Mouse (Mus musculus) forebrain, embryonic 13.5 days (tissue): ENCODE measurements at regions not wholly inside any gene's neighbourhood (a gene's known extent, or its start where the extent isn't known, plus 50 kb on each side); places are given as distances from the start of the nearest gene placed in this dataset.

Source experiments
- ATAC-seq: fragments of 200-750 bp; cut with Nextera tagmentation; 2 replicates; pipeline ENCODE4 v1.8.0; 2017
- H3K27ac ChIP-seq: fragments of 300-500 bp; sonication (generic); 2 replicates; pipeline ENCODE4 v1.5.1; 2015; ENCODE audit warnings: inconsistent platforms, mild to moderate bottlenecking, moderate library complexity
- H3K27me3 ChIP-seq: fragments of 300-500 bp; sonication (generic); 2 replicates; pipeline ENCODE4 v1.6.1; 2015; ENCODE audit warnings: mild to moderate bottlenecking, inconsistent platforms
- H3K36me3 ChIP-seq: fragments of 300-500 bp; sonication (generic); 2 replicates; pipeline ENCODE4 v1.6.1; 2015; ENCODE audit warnings: mild to moderate bottlenecking, inconsistent platforms; ENCODE audit not compliant: poor library complexity, severe bottlenecking
- H3K4me1 ChIP-seq: fragments of 300-500 bp; sonication (generic); 2 replicates; pipeline ENCODE4 v1.6.1; 2015; ENCODE audit warnings: inconsistent platforms
- H3K4me2 ChIP-seq: fragments of 300-500 bp; sonication (generic); 2 replicates; pipeline ENCODE4 v1.6.1; 2015; ENCODE audit warnings: inconsistent platforms, mild to moderate bottlenecking, moderate library complexity
- H3K4me3 ChIP-seq: fragments of 300-500 bp; sonication (generic); 2 replicates; pipeline ENCODE4 v1.5.1; 2015; ENCODE audit warnings: mild to moderate bottlenecking, inconsistent platforms
- H3K9ac ChIP-seq: fragments of 300-500 bp; sonication (generic); 2 replicates; pipeline ENCODE4 v1.6.1; 2015; ENCODE audit warnings: mild to moderate bottlenecking, inconsistent platforms
- H3K9me3 ChIP-seq: fragments of 300-500 bp; sonication (generic); replicated peaks from 2 replicates; pipeline ENCODE4 v1.6.1; 2016; ENCODE audit warnings: inconsistent platforms
- WGBS: fragments of 180-500 bp; shearing (Covaris S2); methylation state at CpG from one replicate; pipeline ENCODE4 v1.1.7; 2015; 5-methylcytosine and 5-hydroxymethylcytosine counted together

DNA sequence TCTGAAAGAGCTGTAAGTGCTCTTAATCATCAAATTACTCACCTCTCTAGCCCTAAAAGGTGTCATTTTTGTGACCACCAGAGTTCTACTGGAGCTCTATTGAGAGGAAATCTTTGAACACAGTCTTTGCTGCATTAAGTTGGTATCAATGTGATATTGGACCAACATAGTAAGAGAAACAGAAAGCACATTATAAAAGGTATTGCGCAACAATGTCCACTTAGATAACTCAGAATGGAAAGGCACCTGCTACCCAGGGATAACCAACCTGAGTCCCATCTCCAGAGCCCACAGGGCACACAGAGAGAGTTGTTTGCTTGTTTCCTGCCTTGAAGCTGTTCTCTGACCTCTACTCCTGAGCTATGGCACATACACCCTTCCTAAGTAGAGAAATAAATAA, 106.4 kb upstream of the Med13l start:
- no peak overlapping the region for H3K4me3 ChIP-seq
- H3K4me2 ChIP-seq: no peak overlapping the region
- H3K27ac ChIP-seq: no peak overlapping the region
- no peak for ATAC-seq
- no peaks in the 10 kb centered on the region for H3K9me3 ChIP-seq
- no peak overlapping the region for H3K9ac ChIP-seq
- 95% methylated on average over 1 of the region's 1 CpGs for WGBS
- no peaks in the 10 kb centered on the region for H3K36me3 ChIP-seq
- H3K4me1 ChIP-seq: peaks cover 6% of the 10 kb centered on the region
- no peaks in the 10 kb centered on the region for H3K27me3 ChIP-seq

DNA sequence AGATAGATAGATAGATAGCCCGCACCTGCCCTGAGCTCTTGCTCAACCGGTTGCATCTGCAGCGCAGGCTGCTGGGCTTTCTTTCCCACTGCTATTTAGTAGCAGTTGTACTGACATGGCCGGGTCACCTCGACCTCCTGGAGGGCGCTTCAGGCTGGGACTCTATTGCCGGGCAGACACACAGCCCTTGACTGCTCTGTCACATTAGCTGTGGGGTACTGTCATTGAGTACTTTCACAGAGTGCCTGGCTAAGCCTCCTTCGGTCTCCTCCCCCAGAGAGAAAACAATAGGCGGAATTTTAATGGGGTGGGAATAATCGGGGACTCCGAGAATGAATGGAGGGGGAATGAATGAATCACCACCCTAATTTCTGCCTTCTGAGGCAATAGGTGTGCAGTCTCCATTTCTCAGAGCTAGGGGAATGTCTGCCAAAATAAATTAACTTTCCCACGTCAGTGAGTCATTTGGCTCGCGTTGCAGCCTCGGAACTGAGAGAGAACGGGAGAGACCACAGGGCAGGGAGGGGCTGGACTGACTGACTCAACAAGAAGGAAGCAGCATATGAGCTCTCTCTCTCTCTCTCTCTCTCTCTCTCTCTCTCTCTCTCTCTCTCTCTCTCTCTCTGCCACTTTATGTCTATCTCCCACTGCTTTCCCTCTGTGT, 101.6 kb upstream of the Med13l start:
- Histone ChIP-seq H3K9me3 (no peaks in the 10 kb centered on the region), H3K27ac (no peak overlapping the region), H3K4me1 (peaks cover 14% of the 10 kb centered on the region), H3K36me3 (no peaks in the 10 kb centered on the region), H3K4me2 (peak overlapping the region; percentile 57), H3K4me3 (peak overlapping the region; percentile 13; the same call in 1 of the 2 replicates), H3K9ac (no peak overlapping the region), H3K27me3 (0 out of 2 replicates have a peak, but pooled peaks cover 16% of the 10 kb centered on the region)
- 2% methylated on average over 16 of the region's 16 CpGs for WGBS
- peak; percentile 55; the same call in 1 of the 2 replicates for ATAC-seq

DNA sequence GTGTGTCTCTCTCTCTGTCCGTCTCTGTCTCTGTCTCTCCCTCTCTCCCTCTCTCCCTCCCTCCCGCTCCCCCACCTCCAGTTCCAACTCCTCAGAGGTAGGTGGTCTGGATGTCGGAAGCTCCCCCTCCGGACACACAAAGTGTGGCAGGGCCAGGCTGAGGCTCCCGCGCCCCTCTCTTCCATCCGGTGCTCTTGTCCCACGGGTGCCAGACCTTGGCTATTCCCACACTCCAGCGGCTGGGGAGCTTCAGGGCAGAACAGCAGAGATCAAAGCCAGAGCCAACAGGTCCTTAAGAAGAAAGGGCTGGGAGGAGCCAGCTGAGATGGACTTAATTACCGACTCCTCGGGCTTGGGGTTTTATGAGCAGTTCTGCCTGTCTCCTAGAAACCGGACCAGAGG, 101.1 kb upstream of the Med13l start:
- peaks cover 20% of the 10 kb centered on the region; the same call in 1 of the 2 replicates for H3K27me3 ChIP-seq
- no peaks in the 10 kb centered on the region for H3K9me3 ChIP-seq
- H3K4me2 ChIP-seq: peak overlapping the region; percentile 57
- peaks cover 14% of the 10 kb centered on the region for H3K4me1 ChIP-seq
- no peaks in the 10 kb centered on the region for H3K36me3 ChIP-seq
- no peak overlapping the region for H3K9ac ChIP-seq
- H3K27ac ChIP-seq: no peak overlapping the region
- WGBS: 0% methylated on average over 12 of the region's 12 CpGs
- 0 out of 2 replicates have a peak overlapping the region, but pooled peaks have one; percentile 13 for H3K4me3 ChIP-seq
- ATAC-seq: no peak

DNA sequence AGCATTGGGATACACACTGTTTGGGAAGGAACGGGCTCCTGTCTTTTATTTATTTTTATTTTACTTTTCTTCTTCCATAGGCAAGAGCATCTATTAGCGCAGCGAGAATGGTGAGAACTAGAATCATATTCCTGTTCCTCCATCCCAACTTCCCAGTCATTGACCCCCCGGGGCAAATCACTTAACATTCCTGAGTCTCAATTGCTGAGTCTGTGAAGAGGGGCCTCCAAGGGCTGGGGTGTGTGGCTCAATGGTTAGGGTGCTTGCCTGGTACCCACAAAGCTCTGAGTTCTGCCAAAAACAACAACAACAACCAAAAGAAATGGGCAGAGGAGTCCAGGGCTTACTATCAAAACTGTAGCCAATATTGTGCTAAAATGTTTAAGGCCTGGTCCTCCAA, 98.5 kb upstream of the Med13l start:
- no peak for ATAC-seq
- Histone ChIP-seq H3K36me3 (no peaks in the 10 kb centered on the region), H3K27me3 (peaks cover 24% of the 10 kb centered on the region; the same call in 1 of the 2 replicates), H3K27ac (no peak overlapping the region), H3K9ac (no peak overlapping the region), H3K9me3 (no peaks in the 10 kb centered on the region), H3K4me2 (no peak overlapping the region), H3K4me3 (no peak overlapping the region), H3K4me1 (peaks cover 31% of the 10 kb centered on the region)
- WGBS: 70% methylated on average over 4 of the region's 4 CpGs

DNA sequence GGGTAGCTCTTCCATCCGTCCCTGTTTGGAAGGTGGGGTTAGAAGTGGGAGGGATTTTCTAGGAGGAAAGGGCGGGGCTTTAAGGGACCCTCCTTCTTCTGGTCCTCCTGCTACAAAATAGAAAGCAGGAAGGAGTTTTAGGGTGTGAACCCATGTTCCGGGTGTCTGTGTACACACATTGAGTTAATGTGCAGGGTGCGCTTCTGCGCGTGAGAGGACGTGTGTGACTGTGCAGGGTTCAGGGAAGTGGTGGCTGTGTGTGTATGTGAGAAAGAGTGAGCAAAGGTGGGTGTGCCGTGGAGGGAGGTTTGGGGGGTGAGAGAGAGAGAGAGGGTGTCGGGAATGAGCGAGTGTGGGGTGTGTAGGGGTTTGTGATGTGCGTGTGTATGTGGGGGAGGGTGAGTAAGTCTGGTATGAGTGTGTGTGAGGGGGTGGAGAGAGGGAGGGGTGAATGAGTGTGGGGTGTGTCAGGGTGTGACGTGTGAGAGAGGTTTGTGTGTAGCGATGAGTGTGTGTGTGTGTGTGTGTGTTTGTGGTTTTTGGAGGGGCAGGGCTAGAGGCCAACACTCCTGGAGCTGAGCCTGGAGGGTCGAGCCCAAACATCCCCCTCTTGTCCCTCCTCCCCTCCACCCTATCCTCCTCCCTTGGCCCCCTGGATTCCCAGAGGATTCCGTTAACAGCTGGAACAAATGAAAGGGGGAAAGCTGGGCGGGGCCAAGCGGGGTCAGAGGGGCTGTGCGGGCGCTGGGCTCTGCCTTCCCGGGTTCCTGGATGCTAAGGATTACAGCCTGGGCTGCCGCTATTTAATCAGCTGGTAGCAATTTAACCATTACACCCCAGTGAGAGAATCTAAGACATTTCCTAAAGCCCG, 95.3 kb upstream of the Med13l start:
- H3K36me3 ChIP-seq: no peaks in the 10 kb centered on the region
- H3K27me3 ChIP-seq: peaks cover 19% of the 10 kb centered on the region; the same call in 1 of the 2 replicates
- 7% methylated on average over 22 of the region's 22 CpGs for WGBS
- H3K27ac ChIP-seq: no peak overlapping the region
- H3K9me3 ChIP-seq: no peaks in the 10 kb centered on the region
- peak; percentile 58 for ATAC-seq
- peaks cover 17% of the 10 kb centered on the region for H3K4me1 ChIP-seq
- peak overlapping the region; percentile 17 for H3K4me3 ChIP-seq
- peak overlapping the region; percentile 55 for H3K4me2 ChIP-seq
- H3K9ac ChIP-seq: peak overlapping the region; percentile 48; the same call in 1 of the 2 replicates

DNA sequence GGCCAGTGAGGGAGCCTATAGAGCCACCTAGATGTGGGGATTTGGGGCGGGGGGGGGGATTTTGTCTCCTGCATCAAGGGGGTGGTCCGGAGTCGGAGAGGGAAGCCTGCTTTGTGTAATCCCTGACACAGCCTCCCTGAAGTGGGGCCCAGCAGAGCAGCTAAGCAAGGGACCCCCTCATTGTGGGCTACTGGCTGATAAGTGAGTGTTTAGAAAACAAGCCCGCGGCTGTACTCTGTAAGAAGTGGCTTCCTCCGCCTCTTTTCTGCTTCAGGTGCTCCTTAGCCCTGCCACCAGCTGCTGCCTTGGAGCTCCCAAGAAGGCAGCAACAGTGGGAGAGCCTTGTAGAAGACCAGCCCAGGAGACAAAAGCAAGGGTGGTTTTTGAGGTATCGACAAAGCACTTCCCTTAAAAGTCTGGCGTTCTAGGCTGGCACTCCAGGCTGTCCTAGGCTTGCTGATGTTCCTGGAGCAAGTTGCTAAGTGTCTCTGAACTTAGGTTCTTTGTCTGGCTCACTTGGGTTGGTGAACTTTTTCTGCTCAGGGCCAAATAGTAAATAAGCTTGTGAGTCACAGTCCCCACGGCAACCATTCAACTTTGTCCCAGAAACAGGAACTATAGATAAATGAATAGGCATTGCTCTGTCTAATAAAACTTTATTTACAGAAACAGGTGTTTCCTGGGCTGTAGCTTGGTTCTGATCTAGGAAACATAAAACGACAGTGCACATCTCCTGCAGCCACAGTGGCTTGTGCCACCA, 94.3 kb upstream of the Med13l start:
- H3K27ac ChIP-seq: no peak overlapping the region
- H3K27me3 ChIP-seq: peaks cover 15% of the 10 kb centered on the region; the same call in 1 of the 2 replicates
- H3K9me3 ChIP-seq: no peaks in the 10 kb centered on the region
- WGBS: 11% methylated on average over 10 of the region's 10 CpGs
- peak overlapping the region; percentile 48; the same call in 1 of the 2 replicates for H3K9ac ChIP-seq
- peaks cover 17% of the 10 kb centered on the region for H3K4me1 ChIP-seq
- H3K4me2 ChIP-seq: peak overlapping the region; percentile 55
- peak overlapping the region; percentile 17; the same call in 1 of the 2 replicates for H3K4me3 ChIP-seq
- no peak for ATAC-seq
- H3K36me3 ChIP-seq: no peaks in the 10 kb centered on the region

DNA sequence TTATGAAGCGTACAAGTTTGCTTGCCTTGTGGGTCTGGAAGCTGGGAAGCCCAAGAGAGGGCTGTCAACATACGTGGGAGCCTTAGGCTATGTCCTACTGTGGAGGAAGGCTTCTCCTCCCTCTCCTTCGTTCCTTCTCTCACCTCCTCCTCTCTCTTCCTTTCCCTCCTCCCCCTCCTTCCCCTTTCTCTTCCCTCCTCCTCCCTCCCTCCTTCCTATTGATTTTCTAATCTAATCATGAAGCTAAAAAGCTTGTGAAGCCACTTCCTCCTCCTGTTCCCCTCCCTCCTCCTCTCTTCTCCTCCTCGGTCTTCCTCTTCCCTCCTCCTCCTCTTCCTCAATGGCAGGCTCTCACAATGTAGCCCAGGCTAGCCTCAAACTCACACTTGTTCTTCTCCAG, 91.7 kb upstream of the Med13l start:
- Histone ChIP-seq H3K36me3 (no peaks in the 10 kb centered on the region), H3K4me3 (no peak overlapping the region), H3K27ac (no peak overlapping the region), H3K9me3 (no peaks in the 10 kb centered on the region), H3K4me2 (no peak overlapping the region), H3K27me3 (peaks cover 8% of the 10 kb centered on the region; the same call in 1 of the 2 replicates), H3K4me1 (peaks cover 24% of the 10 kb centered on the region), H3K9ac (no peak overlapping the region)
- ATAC-seq: no peak
- 72% methylated on average over 4 of the region's 4 CpGs for WGBS

DNA sequence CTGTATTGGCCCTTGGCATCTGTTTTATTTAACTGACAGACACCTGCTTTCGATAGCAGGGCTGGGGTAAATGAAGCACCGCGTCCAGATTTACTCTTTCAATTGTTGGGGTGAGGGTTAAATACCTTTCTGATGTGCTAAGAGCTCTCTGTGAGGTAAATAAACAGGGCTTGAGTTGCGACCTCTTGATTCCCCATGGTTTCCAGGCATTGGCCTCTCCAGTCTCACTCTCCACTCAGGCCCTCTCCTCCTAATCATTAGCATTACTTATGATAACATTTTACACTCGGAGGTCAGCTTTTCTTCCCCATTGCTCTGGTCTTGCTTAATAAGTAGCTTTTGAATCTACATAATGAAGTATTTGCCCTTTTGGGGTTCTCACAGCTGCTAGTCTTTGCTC, 88.9 kb upstream of the Med13l start:
- H3K4me3 ChIP-seq: no peak overlapping the region
- H3K36me3 ChIP-seq: no peaks in the 10 kb centered on the region
- 48% methylated on average over 5 of the region's 5 CpGs for WGBS
- H3K4me2 ChIP-seq: no peak overlapping the region
- no peaks in the 10 kb centered on the region for H3K27me3 ChIP-seq
- no peak for ATAC-seq
- H3K27ac ChIP-seq: no peak overlapping the region
- H3K4me1 ChIP-seq: peaks cover 7% of the 10 kb centered on the region; the same call in 1 of the 2 replicates
- no peaks in the 10 kb centered on the region for H3K9me3 ChIP-seq
- no peak overlapping the region for H3K9ac ChIP-seq

DNA sequence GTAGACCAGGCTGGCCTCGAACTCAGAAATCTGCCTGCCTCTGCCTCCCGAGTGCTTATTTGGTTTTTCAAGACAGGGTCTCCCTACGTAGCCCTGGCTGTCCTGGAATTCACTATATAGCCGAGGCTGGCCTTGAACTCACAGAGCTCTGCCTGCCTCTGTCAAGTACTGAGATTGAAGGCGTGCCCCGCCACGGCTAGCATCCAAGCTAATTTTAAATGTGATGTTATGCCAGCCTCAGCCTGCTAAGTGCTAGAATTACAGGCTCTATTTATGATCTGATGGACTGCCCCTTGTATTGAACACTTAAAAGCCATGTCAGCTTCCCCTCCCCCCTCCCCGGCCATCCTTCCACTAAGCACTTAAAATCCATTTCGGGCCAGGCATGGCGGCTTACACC, 88.2 kb upstream of the Med13l start:
- no peak for ATAC-seq
- H3K4me1 ChIP-seq: peaks cover 7% of the 10 kb centered on the region; the same call in 1 of the 2 replicates
- WGBS: 94% methylated on average over 10 of the region's 10 CpGs

DNA sequence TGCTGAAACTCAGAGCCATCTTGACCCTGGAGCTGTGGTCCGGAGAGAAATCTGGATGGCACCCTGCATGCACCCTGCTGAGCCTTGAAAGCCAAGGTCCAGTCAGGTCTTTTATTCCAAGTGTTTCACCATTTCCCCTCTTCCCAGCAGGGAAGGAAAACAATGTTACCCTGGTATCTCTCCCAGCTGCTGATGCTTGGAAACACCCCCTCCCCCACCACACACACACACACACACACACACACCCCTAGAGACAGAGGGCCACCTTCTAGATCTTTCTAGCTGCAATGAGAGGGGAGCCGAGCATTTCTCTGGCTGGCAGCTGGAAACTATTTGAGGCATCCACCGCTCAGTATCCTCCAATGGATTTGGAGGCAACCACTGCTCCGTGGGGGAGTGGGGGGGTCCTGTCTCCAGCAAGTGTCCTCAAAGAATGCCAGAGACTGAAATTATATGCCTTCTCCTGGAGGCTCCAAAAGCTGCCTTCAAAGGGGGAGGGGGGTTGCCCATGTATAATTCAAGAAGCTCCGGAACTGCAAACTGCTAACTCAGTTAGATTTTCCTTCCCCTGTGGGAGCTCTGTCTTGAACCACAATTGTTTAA, 87.2 kb upstream of the Med13l start:
- Histone ChIP-seq H3K4me3 (no peak overlapping the region), H3K36me3 (no peaks in the 10 kb centered on the region), H3K27ac (no peak overlapping the region), H3K27me3 (no peaks in the 10 kb centered on the region), H3K9me3 (no peaks in the 10 kb centered on the region), H3K9ac (no peak overlapping the region), H3K4me2 (no peak overlapping the region), H3K4me1 (peaks cover 13% of the 10 kb centered on the region; the same call in 1 of the 2 replicates)
- ATAC-seq: no peak
- WGBS: 56% methylated on average over 5 of the region's 5 CpGs

More for the DNA sequence above, 88.2 kb upstream of the Med13l start:
- H3K4me3 ChIP-seq: no peak overlapping the region
- no peaks in the 10 kb centered on the region for H3K9me3 ChIP-seq
- H3K27me3 ChIP-seq: no peaks in the 10 kb centered on the region
- H3K27ac ChIP-seq: no peak overlapping the region
- no peak overlapping the region for H3K9ac ChIP-seq
- no peak overlapping the region for H3K4me2 ChIP-seq
- H3K36me3 ChIP-seq: no peaks in the 10 kb centered on the region

DNA sequence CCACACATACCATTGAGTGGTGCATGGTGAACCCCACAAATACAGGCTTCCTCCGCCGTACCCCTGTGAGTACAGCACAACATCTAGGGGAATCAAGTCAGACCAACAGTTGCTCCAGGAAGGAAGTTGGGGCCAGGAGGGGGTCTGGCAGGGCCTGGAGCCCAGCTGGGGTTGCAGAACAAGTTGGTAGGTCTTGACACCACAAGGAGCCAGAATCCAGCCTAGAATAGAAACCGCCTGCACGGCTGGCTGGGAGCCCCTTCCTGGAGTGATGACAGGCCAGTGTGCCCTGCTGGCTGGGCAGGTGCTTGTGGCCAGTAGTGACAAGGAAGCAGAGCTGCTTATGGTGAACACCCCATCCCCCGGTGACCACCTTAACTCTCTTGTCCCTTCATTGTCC, 83.9 kb upstream of the Med13l start:
- WGBS: 92% methylated on average over 5 of the region's 5 CpGs
- Histone ChIP-seq H3K27me3 (no peaks in the 10 kb centered on the region), H3K27ac (no peak overlapping the region), H3K4me2 (no peak overlapping the region), H3K36me3 (no peaks in the 10 kb centered on the region), H3K9ac (no peak overlapping the region), H3K4me3 (no peak overlapping the region), H3K4me1 (peaks cover 16% of the 10 kb centered on the region; the same call in 1 of the 2 replicates), H3K9me3 (no peaks in the 10 kb centered on the region)
- no peak for ATAC-seq
